Mouse (Mus musculus) forebrain, embryonic 11.5 days (tissue): Measurements from ENCODE around the gene Ccnd3. TPM values are rescaled to one million over a fixed set of nuclear protein-coding genes. Genes with fewer than 3 reads are reported as not detected.
A peak's percentile ranks its signal among the peaks of the same experiment; 100 is the strongest.
"Not testable (repeated sequence)": the region's sequence is repeated elsewhere in the genome, so short reads cannot be mapped to it uniquely, and the experiment has no call there.

Experiments used
- ATAC-seq: fragments of 200-750 bp; cut with Nextera tagmentation; replicated peaks from 2 replicates; pipeline ENCODE4 v1.8.0; 2017; ENCODE audit warnings: moderate TSS enrichment; ENCODE audit not compliant: low FRiP score
- DNase-seq: peaks from one replicate; pipeline ENCODE4 v3.0.0-alpha.2; 2017; ENCODE audit warnings: low spot score
- H3K27ac ChIP-seq: fragments of 300-500 bp; sonication (generic); 2 replicates; pipeline ENCODE4 v1.5.1; 2014; ENCODE audit warnings: low read depth, low read length
- H3K27me3 ChIP-seq: fragments of 300-500 bp; sonication (generic); 2 replicates; pipeline ENCODE4 v1.6.1; 2014; ENCODE audit warnings: mild to moderate bottlenecking, low read length, mixed read lengths; ENCODE audit not compliant: control insufficient read depth, insufficient read depth
- H3K36me3 ChIP-seq: fragments of 300-500 bp; sonication (generic); 2 replicates; pipeline ENCODE4 v1.6.1; 2014; ENCODE audit warnings: mild to moderate bottlenecking, low read length, moderate library complexity, mixed read lengths; ENCODE audit not compliant: control insufficient read depth, insufficient read depth
- H3K4me1 ChIP-seq: fragments of 300-500 bp; sonication (generic); replicated peaks from 2 replicates; pipeline ENCODE4 v1.6.1; 2014; ENCODE audit warnings: low read length, mixed read lengths; ENCODE audit not compliant: control insufficient read depth, insufficient read depth
- H3K4me2 ChIP-seq: fragments of 300-500 bp; sonication (generic); 2 replicates; pipeline ENCODE4 v1.6.1; 2014; ENCODE audit warnings: low read depth, mild to moderate bottlenecking, low read length, moderate library complexity, mixed read lengths; ENCODE audit not compliant: severe bottlenecking
- H3K4me3 ChIP-seq: fragments of 300-500 bp; sonication (generic); 2 replicates; pipeline ENCODE4 v1.5.1; 2014; ENCODE audit warnings: low read depth, low read length
- H3K9ac ChIP-seq: fragments of 300-500 bp; sonication (generic); 2 replicates; pipeline ENCODE4 v1.6.1; 2014; ENCODE audit warnings: low read length
- H3K9me3 ChIP-seq: fragments of 300-500 bp; sonication (generic); 2 replicates; pipeline ENCODE4 v1.6.1; 2016; ENCODE audit warnings: low read length, mixed read lengths; ENCODE audit not compliant: control insufficient read depth
- WGBS: fragments of 180-500 bp; shearing (Covaris S2); extraction: QIAGEN DNeasy Blood & Tissue Kit; methylation state at CpG from one replicate; pipeline ENCODE4 v1.1.7; 2014; 5-methylcytosine and 5-hydroxymethylcytosine counted together
- polyA plus RNA-seq: library from polyadenylated mRNA; unstranded; fragments of >200 nt; fragmentation: Nextera tagmentation; extraction: Ambion mirVana; gene quantifications from 2 replicates; pipeline ENCODE4 v1.2.1, GENCODE M21; 2014

The Ccnd3 gene
- polyA plus RNA-seq, 1 experiment from 2014 or later: 253 TPM

GRCm38 (mm10) chr17:47622912-47623554 is 118.2 kb downstream of the Ccnd3 start:
- H3K4me2 ChIP-seq: no peak overlapping the region
- no peak overlapping the region for H3K9ac ChIP-seq
- peaks cover 7% of the 10 kb centered on the region; the same call in 1 of the 2 replicates for H3K36me3 ChIP-seq
- no peak overlapping the region for H3K27ac ChIP-seq
- H3K4me3 ChIP-seq: no peak overlapping the region
- no peaks in the 10 kb centered on the region for H3K9me3 ChIP-seq
- 94% methylated on average over 14 of the region's 14 CpGs for WGBS
- ATAC-seq: no peak
- DNase-seq: no peak
- no peaks in the 10 kb centered on the region for H3K27me3 ChIP-seq
- H3K4me1 ChIP-seq: no peaks in the 10 kb centered on the region

GRCm38 (mm10) chr17:47624572-47624971 is 119.7 kb downstream of the Ccnd3 start:
- not testable (repeated sequence) for H3K9ac ChIP-seq, H3K9me3 ChIP-seq, H3K36me3 ChIP-seq, H3K4me2 ChIP-seq, H3K4me3 ChIP-seq, H3K27ac ChIP-seq, H3K4me1 ChIP-seq, DNase-seq, ATAC-seq, H3K27me3 ChIP-seq
- 95% methylated on average over 3 of the region's 5 CpGs for WGBS

- peaks cover 7% of the 10 kb centered on the region; the same call in 1 of the 2 replicates for H3K36me3 ChIP-seq
- no peak overlapping the region for H3K27ac ChIP-seq
- 0 out of 2 replicates have a peak, but pooled peaks cover 2% of the 10 kb centered on the region for H3K4me1 ChIP-seq
- 97% methylated on average over 2 of the region's 2 CpGs for WGBS
- H3K9me3 ChIP-seq: no peaks in the 10 kb centered on the region
- no peak overlapping the region for H3K4me3 ChIP-seq
- DNase-seq (no peak), ATAC-seq (no peak)
- H3K4me2 ChIP-seq: no peak overlapping the region
- H3K27me3 ChIP-seq: no peaks in the 10 kb centered on the region
- no peak overlapping the region for H3K9ac ChIP-seq
These were observed 120.2 kb downstream of the Ccnd3 start for GRCm38 (mm10) chr17:47625088-47625487.

GRCm38 (mm10) chr17:47626031-47626430 is 121.2 kb downstream of the Ccnd3 start:
- 0 out of 2 replicates have a peak, but pooled peaks cover 2% of the 10 kb centered on the region for H3K4me1 ChIP-seq
- H3K27ac ChIP-seq: no peak overlapping the region
- DNase-seq (no peak), ATAC-seq (no peak)
- no peak overlapping the region for H3K4me3 ChIP-seq
- H3K36me3 ChIP-seq: peaks cover 7% of the 10 kb centered on the region; the same call in 1 of the 2 replicates
- no peak overlapping the region for H3K9ac ChIP-seq
- H3K9me3 ChIP-seq: no peaks in the 10 kb centered on the region
- WGBS: 86% methylated on average over 5 of the region's 5 CpGs
- no peaks in the 10 kb centered on the region for H3K27me3 ChIP-seq
- H3K4me2 ChIP-seq: no peak overlapping the region

- ATAC-seq: no peak
- H3K27ac ChIP-seq: no peak overlapping the region
- H3K36me3 ChIP-seq: peaks cover 7% of the 10 kb centered on the region; the same call in 1 of the 2 replicates
- no peak for DNase-seq
- H3K4me2 ChIP-seq: peak overlapping the region; percentile 93; the same call in 1 of the 2 replicates
- no peaks in the 10 kb centered on the region for H3K9me3 ChIP-seq
- no peak overlapping the region for H3K9ac ChIP-seq
- no peaks in the 10 kb centered on the region for H3K27me3 ChIP-seq
- H3K4me1 ChIP-seq: peaks cover 4% of the 10 kb centered on the region; the same call in 1 of the 2 replicates
- WGBS: 77% methylated on average over 2 of the region's 2 CpGs
- H3K4me3 ChIP-seq: no peak overlapping the region
These were observed 122.9 kb downstream of the Ccnd3 start for GRCm38 (mm10) chr17:47627791-47628190.

- Histone ChIP-seq H3K27me3 (no peaks in the 10 kb centered on the region), H3K4me1 (peaks cover 4% of the 10 kb centered on the region; the same call in 1 of the 2 replicates), H3K9me3 (no peaks in the 10 kb centered on the region), H3K27ac (peak overlapping the region; percentile 94), H3K9ac (peak overlapping the region; percentile 81), H3K4me2 (peak overlapping the region; percentile 93), H3K36me3 (no peaks in the 10 kb centered on the region; the same call in 1 of the 2 replicates), H3K4me3 (peak overlapping the region; percentile 59)
- DNase-seq (peak; percentile 98), ATAC-seq (peak; percentile 94)
- WGBS: under 1% methylated on average over 62 of the region's 63 CpGs
These were observed 124.2 kb downstream of the Ccnd3 start for GRCm38 (mm10) chr17:47628851-47629676.

- under 1% methylated on average over 40 of the region's 61 CpGs for WGBS
- DNase-seq: no peak
These were observed 125.1 kb downstream of the Ccnd3 start for GRCm38 (mm10) chr17:47629717-47630677.

GRCm38 (mm10) chr17:47630678-47631065 is 125.8 kb downstream of the Ccnd3 start, which contains the start of gene Usp49:
TSS of gene Usp49 (plus strand) at chr17:47630690.
- no peaks in the 10 kb centered on the region for H3K27me3 ChIP-seq
- peak within 1 kb of the TSS; percentile 81 for H3K9ac ChIP-seq
- peak within 1 kb of the TSS; percentile 59 for H3K4me3 ChIP-seq
- H3K36me3 ChIP-seq: no peaks in the 10 kb centered on the region
- 0% methylated on average over 3 of the region's 3 CpGs for WGBS
- peaks cover 4% of the 10 kb centered on the region; the same call in 1 of the 2 replicates for H3K4me1 ChIP-seq
- H3K9me3 ChIP-seq: no peaks in the 10 kb centered on the region
- ATAC-seq (no peak), DNase-seq (no peak)
- H3K4me2 ChIP-seq: peak within 1 kb of the TSS; percentile 93
- H3K27ac ChIP-seq: peak within 1 kb of the TSS; percentile 94

More at GRCm38 (mm10) chr17:47629717-47630677, 125.1 kb downstream of the Ccnd3 start:
- H3K36me3 ChIP-seq: no peaks in the 10 kb centered on the region
- peak overlapping the region; percentile 81 for H3K9ac ChIP-seq
- peak overlapping the region; percentile 94 for H3K27ac ChIP-seq
- peak overlapping the region; percentile 93 for H3K4me2 ChIP-seq
- ATAC-seq: peak; percentile 73
- H3K4me3 ChIP-seq: peak overlapping the region; percentile 59
- no peaks in the 10 kb centered on the region for H3K27me3 ChIP-seq
- H3K9me3 ChIP-seq: no peaks in the 10 kb centered on the region
- peaks cover 4% of the 10 kb centered on the region; the same call in 1 of the 2 replicates for H3K4me1 ChIP-seq
